Mouse (Mus musculus) liver, embryonic 12.5 days (tissue): ENCODE data around the gene Hpf1. TPM values are rescaled to one million over a fixed set of nuclear protein-coding genes. Genes with fewer than 3 reads are reported as not detected.

Experiments used
- ATAC-seq: fragments of 200-750 bp; cut with Nextera tagmentation; 2 replicates; pipeline ENCODE4 v1.8.0; 2017; ENCODE audit warnings: moderate number of reproducible peaks, mild to moderate bottlenecking, moderate library complexity
- H3K27ac ChIP-seq: fragments of 300-500 bp; sonication (generic); 2 replicates; pipeline ENCODE4 v1.5.1; 2016; ENCODE audit warnings: mild to moderate bottlenecking
- H3K27me3 ChIP-seq: fragments of 300-500 bp; sonication (generic); replicated peaks from 2 replicates; pipeline ENCODE4 v1.6.1; 2016; ENCODE audit warnings: mild to moderate bottlenecking, moderate library complexity
- H3K36me3 ChIP-seq: fragments of 300-500 bp; sonication (generic); 2 replicates; pipeline ENCODE4 v1.6.1; 2016; ENCODE audit warnings: mild to moderate bottlenecking, moderate library complexity
- H3K4me1 ChIP-seq: fragments of 300-500 bp; sonication (generic); 2 replicates; pipeline ENCODE4 v1.6.1; 2016
- H3K4me2 ChIP-seq: fragments of 300-500 bp; sonication (generic); 2 replicates; pipeline ENCODE4 v1.6.1; 2016; ENCODE audit warnings: mild to moderate bottlenecking, moderate library complexity
- H3K4me3 ChIP-seq: fragments of 300-500 bp; sonication (generic); 2 replicates; pipeline ENCODE4 v1.5.1; 2016; ENCODE audit warnings: mild to moderate bottlenecking, moderate library complexity
- H3K9ac ChIP-seq: fragments of 300-500 bp; sonication (generic); 2 replicates; pipeline ENCODE4 v1.6.1; 2016; ENCODE audit warnings: mild to moderate bottlenecking, moderate library complexity
- H3K9me3 ChIP-seq: fragments of 300-500 bp; sonication (generic); replicated peaks from 2 replicates; pipeline ENCODE4 v1.6.1; 2016; ENCODE audit warnings: mild to moderate bottlenecking, moderate library complexity
- WGBS: fragments of 180-500 bp; shearing (Covaris S2); methylation state at CpG from one replicate; pipeline ENCODE4 v1.1.7; 2016; ENCODE audit not compliant: insufficient replicate concordance; 5-methylcytosine and 5-hydroxymethylcytosine counted together
- polyA plus RNA-seq: library from polyadenylated mRNA; unstranded; fragments of >200 nt; fragmentation: Nextera tagmentation; extraction: Ambion mirVana; gene quantifications from 2 replicates; pipeline ENCODE4 v1.2.1, GENCODE M21; 2016

Hpf1 gene
- polyA plus RNA-seq, 1 experiment from 2014 or later, result 110 TPM

DNA sequence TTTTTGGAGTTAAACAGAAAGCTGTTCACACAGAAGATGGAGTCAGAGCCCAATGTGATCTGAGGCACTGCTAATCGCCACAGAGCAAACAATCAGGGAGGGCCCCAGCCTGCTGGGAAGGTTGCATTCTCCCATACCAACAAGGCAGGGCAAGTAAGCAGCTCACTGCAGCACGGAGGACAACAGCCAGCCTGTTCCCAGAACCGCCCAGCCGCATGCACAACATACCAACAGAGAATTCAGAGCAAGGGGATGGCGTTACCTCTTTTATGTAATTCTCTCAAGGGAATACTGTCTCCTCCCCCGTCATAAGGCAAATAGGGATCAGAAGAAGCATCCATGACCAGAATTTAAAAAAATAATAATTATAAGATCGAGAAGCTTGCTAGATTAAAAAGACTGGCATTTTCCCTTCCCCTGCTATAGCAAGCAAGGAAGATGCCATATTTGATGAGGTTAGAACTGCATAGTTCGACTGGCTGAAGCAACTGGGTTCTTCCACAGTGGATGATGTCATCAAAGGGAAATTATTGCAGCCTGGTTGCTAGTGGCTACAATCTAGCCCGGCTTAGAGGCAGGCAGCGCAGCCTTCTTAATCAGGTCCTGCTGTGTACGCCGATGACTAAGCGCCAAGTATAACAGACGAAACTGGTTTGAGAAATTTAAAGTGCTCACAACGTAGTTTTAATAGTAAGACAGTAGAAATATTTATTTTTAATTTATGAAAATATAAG, 64.2 kb downstream of the Hpf1 start:
- Histone ChIP-seq H3K4me3 (peak overlapping the region; percentile 60), H3K9me3 (no peaks in the 10 kb centered on the region), H3K36me3 (no peaks in the 10 kb centered on the region), H3K27me3 (no peaks in the 10 kb centered on the region), H3K9ac (peak overlapping the region; percentile 77), H3K27ac (peak overlapping the region; percentile 96), H3K4me2 (peak overlapping the region; percentile 75), H3K4me1 (peaks cover 65% of the 10 kb centered on the region)
- WGBS, result 5% methylated on average over 15 of the region's 15 CpGs
- peak; percentile 90 for ATAC-seq

DNA sequence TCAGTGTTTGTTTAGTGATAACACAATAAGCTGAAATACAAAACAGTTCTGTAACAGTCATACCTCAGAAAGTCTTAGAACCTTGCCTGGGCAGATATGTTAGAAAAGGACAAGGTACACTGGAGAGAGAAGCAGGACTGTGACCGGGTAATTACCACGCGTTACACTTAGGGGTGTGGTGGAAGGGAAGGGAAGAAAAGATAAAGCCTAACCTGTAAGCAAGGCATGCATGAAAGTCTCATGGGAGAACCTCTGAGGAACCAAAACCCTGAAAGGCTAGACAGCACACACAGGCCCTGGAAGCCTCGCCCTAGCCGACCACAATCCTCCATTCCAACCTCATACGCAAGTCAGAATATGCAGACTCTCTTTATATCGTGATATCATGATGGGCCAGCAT, 66.6 kb downstream of the Hpf1 start:
- Histone ChIP-seq H3K9ac (peak overlapping the region; percentile 68), H3K36me3 (no peaks in the 10 kb centered on the region), H3K9me3 (no peaks in the 10 kb centered on the region), H3K4me1 (peaks cover 54% of the 10 kb centered on the region), H3K27me3 (no peaks in the 10 kb centered on the region), H3K4me3 (peak overlapping the region; percentile 24), H3K27ac (peak overlapping the region; percentile 96), H3K4me2 (peak overlapping the region; percentile 62)
- peak; percentile 81 for ATAC-seq
- 26% methylated on average over 7 of the region's 7 CpGs for WGBS

Other genes with a start within 250 kb of the Hpf1 start
- 43.8 and 44.9 TPM in 2 replicates for gene Clcn3, start 92.9 kb downstream of the Hpf1 start, polyA plus RNA-seq
- 10.1 and 10.6 TPM in 2 replicates for gene Nek1, start 102.8 kb downstream of the Hpf1 start, polyA plus RNA-seq